Mouse (Mus musculus) heart, postnatal 0 days (tissue): ENCODE measurements around the gene Slc26a1.

ENCODE experiments used
- CTCF ChIP-seq: IDR thresholded peaks from 2 replicates; pipeline ENCODE4 v1.5.1; 2016; ENCODE audit warnings: antibody characterized with exemption, control low read depth, low read depth
- EP300 ChIP-seq: IDR thresholded peaks from 2 replicates; pipeline ENCODE4 v1.6.1; 2016; ENCODE audit warnings: antibody characterized with exemption, low read depth

DNA sequence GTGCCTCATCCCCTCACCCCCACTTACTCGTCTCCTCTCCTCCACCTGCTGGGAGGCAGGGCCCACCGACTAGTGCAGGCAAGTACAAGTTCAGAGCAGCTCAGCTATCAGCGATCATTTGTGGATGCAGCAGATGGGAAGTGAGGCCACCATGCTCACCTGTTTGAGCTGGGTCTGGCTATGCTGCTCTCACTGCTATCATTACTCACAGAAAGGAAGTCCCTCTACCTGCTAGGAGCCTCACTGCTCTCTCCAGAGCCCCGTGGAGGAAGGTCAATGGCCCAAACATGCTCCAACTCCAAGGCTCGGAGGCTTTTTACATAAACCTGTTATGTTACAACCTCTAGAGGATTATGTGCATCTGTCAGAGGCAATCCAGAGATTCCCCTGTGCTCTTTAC lies 18.0 kb downstream of the Slc26a1 start:
- TF ChIP-seq CTCF, result no peak
- no peak for TF ChIP-seq EP300
